Mouse (Mus musculus) gastrocnemius, postnatal 14 days (tissue): ENCODE data around the gene Dchs2. TPM values are rescaled to one million over a fixed set of nuclear protein-coding genes. Genes with fewer than 3 reads are reported as not detected.

ENCODE experiments used
- DNase-seq: peaks from one replicate; pipeline ENCODE4 v3.0.0; 2021; ENCODE audit warnings: mixed read lengths
- intact Hi-C: fragments of 180-260 bp; cut with DNase I; formaldehyde crosslinking; loops from one replicate; pipeline ENCODE4 v1.15.1; 2025; ENCODE audit warnings: low total_unique reads
- total RNA-seq, 2 experiments: library from RNA; stranded (reverse); gene quantifications; 2 replicates each; pipeline ENCODE4 v1.2.3; 2021

Gene Dchs2
- total RNA-seq, 2 experiments from 2014 or later: 3.9 to 4.4 TPM

DNA sequence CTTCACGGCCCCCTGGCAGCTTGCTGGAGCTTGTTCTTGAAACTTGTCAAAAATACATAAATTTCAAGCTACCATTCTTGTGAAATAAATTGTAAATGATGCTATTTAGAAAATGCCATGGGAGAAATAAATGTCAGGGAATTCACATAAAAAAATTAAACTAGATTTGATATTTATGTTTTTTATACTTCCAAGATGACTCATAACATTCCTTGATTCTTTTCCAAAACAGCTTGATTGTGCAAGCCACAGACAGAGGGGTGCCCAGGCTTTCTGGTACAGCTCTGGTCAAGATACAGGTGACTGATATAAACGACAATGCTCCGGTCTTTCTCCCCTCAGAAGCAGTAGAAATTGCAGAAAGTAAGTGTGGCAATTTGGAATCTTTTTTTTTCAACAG, 218.2 kb downstream of the Dchs2 start:
- intact Hi-C loops: no loop called here
- DNase-seq: no peak

DNA sequence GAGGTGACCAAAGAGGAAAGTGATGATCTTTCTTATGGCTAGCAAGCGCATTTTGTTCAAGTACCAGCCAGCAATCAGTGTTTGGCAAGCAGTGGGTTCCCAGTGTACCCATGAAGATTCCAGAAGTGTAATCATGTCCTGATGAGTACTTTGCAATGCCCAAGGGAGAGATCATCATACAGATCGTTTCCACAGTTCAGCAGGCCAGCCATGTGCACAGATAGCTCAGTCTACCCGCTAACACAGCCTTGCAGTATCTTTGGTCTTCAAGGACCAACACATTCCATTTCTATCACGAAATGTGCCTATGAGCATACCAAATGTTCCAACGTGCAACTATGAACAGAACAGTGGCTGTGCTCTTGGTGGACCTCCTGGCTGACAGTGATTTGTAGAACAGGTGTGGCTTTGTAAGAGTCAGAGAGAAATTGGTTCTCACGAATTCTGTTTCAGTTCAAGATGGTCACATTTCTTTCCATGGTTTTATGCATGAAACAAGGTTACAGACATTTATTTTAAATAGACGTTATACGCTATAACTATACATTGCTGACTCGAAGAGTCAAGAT, 240.8 kb downstream of the Dchs2 start:
- no peak for DNase-seq
- intact Hi-C loops: no loop called here

DNA sequence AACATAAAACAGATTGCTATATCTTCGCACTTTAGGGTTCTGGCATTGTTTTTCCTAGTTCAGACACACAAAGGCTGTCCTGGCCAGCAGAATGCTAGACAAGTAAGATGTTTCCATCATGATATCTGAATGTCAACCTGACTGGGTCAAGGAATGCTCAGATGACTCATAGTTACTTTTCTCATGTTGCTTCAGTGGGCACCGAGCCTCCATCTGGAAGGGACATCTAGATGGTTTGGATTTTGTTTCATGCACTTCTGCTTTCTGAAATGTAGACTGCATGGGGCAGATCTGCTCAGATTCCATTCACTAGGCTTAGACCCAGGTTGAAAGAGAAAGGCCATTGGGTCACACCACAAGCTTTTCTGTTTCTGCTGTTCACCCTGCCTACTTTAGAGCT, 242.1 kb downstream of the Dchs2 start:
- DNase-seq: no peak
- intact Hi-C loops: no loop called here

DNA sequence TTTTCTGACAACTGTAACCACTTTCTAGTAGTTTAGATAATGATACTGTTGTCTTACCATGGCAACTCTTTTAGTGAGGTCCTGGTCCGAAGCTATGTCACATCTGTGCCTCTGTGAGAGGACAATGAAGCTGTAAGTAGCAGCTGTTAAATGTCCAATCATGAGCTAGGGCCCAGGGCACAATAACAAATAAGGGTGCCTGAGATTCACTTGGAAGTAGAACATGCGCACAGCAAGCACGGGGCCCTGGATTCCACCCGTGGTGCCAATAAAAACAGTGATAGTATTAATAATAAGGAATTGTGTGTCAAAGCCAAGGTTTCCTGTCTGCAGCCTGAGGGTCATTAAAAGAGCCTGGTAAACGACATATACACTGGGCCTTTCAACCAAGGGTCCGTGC, 246.6 kb downstream of the Dchs2 start:
- no peak for DNase-seq
- intact Hi-C loops: no loop called here

DNA sequence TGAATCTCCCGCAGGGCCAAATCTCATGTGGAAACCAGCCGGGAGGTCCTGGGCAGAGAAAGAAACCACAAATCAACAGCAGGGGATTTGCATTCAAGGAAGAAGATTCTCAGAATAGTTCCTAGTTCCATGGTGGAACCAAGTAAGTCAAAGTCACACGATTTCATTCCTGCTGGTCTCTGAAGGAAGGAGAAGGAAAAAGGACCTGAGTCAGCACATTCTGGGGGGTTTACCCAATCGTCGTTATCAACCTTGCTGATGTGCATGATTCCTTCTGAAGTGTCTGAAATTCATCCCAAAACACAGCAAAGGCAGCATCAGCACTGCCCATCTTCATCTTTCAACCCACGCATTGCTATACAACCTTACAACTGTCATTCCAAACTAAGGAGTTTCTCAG, 249.1 kb downstream of the Dchs2 start:
- DNase-seq: no peak
- intact Hi-C loops: no loop called here

Other genes with a start within 250 kb of the Dchs2 start
- gene Lrat, start 224.0 kb upstream of the Dchs2 start, total RNA-seq: under 1 TPM; 0.07 to 0.10 TPM
- not detected for gene Fgg, start 120.2 kb upstream of the Dchs2 start, total RNA-seq
- not detected for gene Fga, start 101.9 kb upstream of the Dchs2 start, total RNA-seq
- not detected for gene Fgb, start 78.1 kb upstream of the Dchs2 start, total RNA-seq
- gene Plrg1, start 72.4 kb upstream of the Dchs2 start, total RNA-seq: 10 to 100 TPM; 24.9 to 25.2 TPM